ENCODE assay signal across 17 mouse cellular contexts in genomic region chr12:29593787-29594186, GRCm38 (mm10).
A peak's percentile ranks its signal among the peaks of the same experiment; 100 is the strongest.
DNase-seq lines count a peak whose midpoint lies in the region; ATAC-seq and TF ChIP-seq lines count a peak whose summit lies in the region.
"Had no signal": no experiment of that assay in that cellular context is flagged by ENCODE, and none has a peak within 500 bp of the region (broad histone marks: within the 10 kb centered on the region; RNA-seq: fewer than 3 reads in every experiment).

No protein-coding gene starts in this region.

- DNase-seq in hindbrain, postnatal 0 days (ENCODE audit: low spot score): peak; percentile 49
- DNase-seq in 416B (ENCODE audit: low read depth): peak; percentile 18
- DNase-seq in cerebellum, postnatal 25 days: peak; percentile 62 to 81
- DNase-seq in ovary, postnatal 10 days (ENCODE audit: low spot score): no peak
- DNase-seq: heart, postnatal 14 days; liver, postnatal 0 days had no signal

- peaks cover 8% of the 10 kb centered on the region; the same call in 1 of the 2 replicates for H3K36me3 ChIP-seq in hindbrain, postnatal 0 days (ENCODE audit: insufficient read depth, low read length)
- H3K36me3 ChIP-seq in hindbrain, embryonic 12.5 days: peaks cover 22% of the 10 kb centered on the region
- H3K36me3 ChIP-seq in forebrain, embryonic 16.5 days (ENCODE audit: control insufficient read depth, insufficient read depth): peaks cover 33% of the 10 kb centered on the region
- H3K36me3 ChIP-seq: limb, embryonic 13.5 days had no signal

- H3K9ac ChIP-seq in hindbrain, postnatal 0 days (replicated peaks; ENCODE audit: low read length): no peak overlapping the region
- H3K9ac ChIP-seq in hindbrain, embryonic 12.5 days: no peak overlapping the region
- no peak overlapping the region for H3K9ac ChIP-seq in forebrain, embryonic 16.5 days (replicated peaks; ENCODE audit: low read depth, low read length)
- H3K9ac ChIP-seq: limb, embryonic 13.5 days; liver, postnatal 0 days; neural tube, embryonic 13.5 days had no signal

- no peaks in the 10 kb centered on the region for H3K4me1 ChIP-seq in hindbrain, postnatal 0 days (ENCODE audit: insufficient read depth, low read length)
- H3K4me1 ChIP-seq in hindbrain, embryonic 12.5 days: no peaks in the 10 kb centered on the region
- H3K4me1 ChIP-seq in forebrain, embryonic 16.5 days (replicated peaks; ENCODE audit: control insufficient read depth, insufficient read depth, low read length): no peaks in the 10 kb centered on the region
- H3K4me1 ChIP-seq: limb, embryonic 13.5 days; neural tube, embryonic 13.5 days had no signal

- H3K4me2 ChIP-seq in hindbrain, postnatal 0 days (ENCODE audit: low read depth, low read length): no peak overlapping the region
- no peak overlapping the region for H3K4me2 ChIP-seq in hindbrain, embryonic 12.5 days (replicated peaks)
- H3K4me2 ChIP-seq in forebrain, embryonic 16.5 days (ENCODE audit: low read length): no peak overlapping the region
- H3K4me2 ChIP-seq: limb, embryonic 13.5 days; neural tube, embryonic 13.5 days had no signal

- 89% methylated on average over 1 of the region's 1 CpGs for WGBS in hindbrain, postnatal 0 days
- 88% methylated on average over 1 of the region's 1 CpGs for WGBS in hindbrain, embryonic 12.5 days
- WGBS in forebrain, embryonic 16.5 days: 88% methylated on average over 1 of the region's 1 CpGs

- TF ChIP-seq CTCF in hindbrain, postnatal 0 days (IDR thresholded peaks at IDR 0.05; ENCODE audit: low read depth): no peak

- H3K9me3 ChIP-seq in hindbrain, postnatal 0 days (ENCODE audit: low read length): no peaks in the 10 kb centered on the region
- H3K9me3 ChIP-seq in hindbrain, embryonic 12.5 days (replicated peaks): peaks cover 18% of the 10 kb centered on the region
- H3K9me3 ChIP-seq in forebrain, embryonic 16.5 days (ENCODE audit: control insufficient read depth, low read length): peaks cover 5% of the 10 kb centered on the region

- H3K27ac ChIP-seq in hindbrain, postnatal 0 days: no peak overlapping the region
- H3K27ac ChIP-seq in hindbrain, embryonic 12.5 days: no peak overlapping the region
- no peak overlapping the region for H3K27ac ChIP-seq in forebrain, embryonic 16.5 days (ENCODE audit: low read length)
- H3K27ac ChIP-seq: layer of hippocampus, adult 2 months; limb, embryonic 13.5 days; macrophage; neural tube, embryonic 13.5 days had no signal

- no peak for ATAC-seq in hindbrain, postnatal 0 days
- no peak for ATAC-seq in hindbrain, embryonic 12.5 days (ENCODE audit: low FRiP score)
- ATAC-seq in cerebellum, adult (ENCODE audit: insufficient number of reproducible peaks, low FRiP score, low TSS enrichment): peak; percentile 68
- no peak for ATAC-seq in forebrain, embryonic 16.5 days
- ATAC-seq: activated CD4-positive, CD25-positive, alpha-beta regulatory T cell, adult 4 months; CD4-positive, CD25-positive, alpha-beta regulatory T cell, adult 4 months; inflammation-experienced regulatory T-cells, adult 6 months; liver, postnatal 0 days; midbrain, embryonic 16.5 days had no signal

- H3K4me3 ChIP-seq in hindbrain, postnatal 0 days (ENCODE audit: low read length): no peak overlapping the region
- no peak overlapping the region for H3K4me3 ChIP-seq in hindbrain, embryonic 12.5 days
- H3K4me3 ChIP-seq in forebrain, embryonic 16.5 days (replicated peaks; ENCODE audit: low read length): no peak overlapping the region
- H3K4me3 ChIP-seq: layer of hippocampus, adult 2 months; limb, embryonic 13.5 days; neural tube, embryonic 13.5 days had no signal

- no peaks in the 10 kb centered on the region for H3K27me3 ChIP-seq in hindbrain, postnatal 0 days (ENCODE audit: insufficient read depth, low read length)
- no peaks in the 10 kb centered on the region for H3K27me3 ChIP-seq in hindbrain, embryonic 12.5 days
- H3K27me3 ChIP-seq in forebrain, embryonic 16.5 days (replicated peaks; ENCODE audit: control insufficient read depth, insufficient read depth, low read length): no peaks in the 10 kb centered on the region
- H3K27me3 ChIP-seq: limb, embryonic 13.5 days; neural tube, embryonic 13.5 days had no signal
